Comparison of ENCODE assay signal across 13 mouse cellular contexts in the genomic region with DNA sequence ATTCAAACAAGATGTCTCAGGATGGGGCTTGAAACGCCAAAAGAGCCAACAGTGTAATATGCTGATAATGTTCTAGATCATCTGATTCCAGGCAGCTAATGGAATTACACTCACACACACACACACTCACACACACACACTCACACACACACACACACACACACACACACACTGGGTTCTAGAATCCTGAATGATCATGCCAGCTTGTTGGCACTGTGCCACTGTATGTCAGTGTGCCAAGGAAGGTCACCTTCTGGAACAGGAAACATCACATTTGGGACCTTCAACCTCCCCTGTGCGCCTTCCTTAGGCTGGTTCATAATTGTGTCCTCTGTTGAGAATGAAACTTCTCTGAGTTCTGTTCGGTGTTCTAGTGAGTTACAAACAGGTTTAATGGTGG.
A peak's percentile ranks its signal among the peaks of the same experiment; 100 is the strongest.
DNase-seq lines count a peak whose midpoint lies in the region.
"Had no signal": no experiment of that assay in that cellular context is flagged by ENCODE, and none has a peak within 500 bp of the region (broad histone marks: within the 10 kb centered on the region; RNA-seq: fewer than 3 reads in every experiment).

No protein-coding gene starts in this region.

- peak; percentile 13 for DNase-seq in cerebellum, adult 11 months
- DNase-seq in cerebellum, postnatal 4 days (ENCODE audit: low spot score in 2 of 2), result no peak
- peak; percentile 48 for DNase-seq in left cerebral cortex, postnatal 4 days
- DNase-seq in left cerebral cortex, postnatal 14 days (ENCODE audit: low spot score in 2 of 2), result no peak
- DNase-seq in cerebellum, adult 9-10 months, result peak; percentile 23
- peak; percentile 31 for DNase-seq in kidney, postnatal 14 days
- DNase-seq in right cerebral cortex, postnatal 14 days, result no peak
- DNase-seq: embryo, embryonic 11 days; gastrocnemius, postnatal 25 days; heart, postnatal 14 days; layer of hippocampus, adult 9-11 months; liver; thymus, postnatal 4 days had no signal

- intact Hi-C loops in left cerebral cortex, postnatal 4 days (cut with DNase I), result no loop called here
- intact Hi-C loops in left cerebral cortex, postnatal 14 days (cut with DNase I), result no loop called here

Comparison
In these comparisons a context has a peak if more than half of its experiments do, and no peak if none do; other contexts are left out.
1. DNase-seq: peak in cerebellum, adult 11 months (single experiment), left cerebral cortex, postnatal 4 days (single experiment), cerebellum, adult 9-10 months (single experiment) and kidney, postnatal 14 days (single experiment); none in cerebellum, postnatal 4 days (0 of 2), left cerebral cortex, postnatal 14 days (0 of 2) and right cerebral cortex, postnatal 14 days (single experiment).